ENCODE assay signal across 16 mouse cellular contexts in the genomic region with DNA sequence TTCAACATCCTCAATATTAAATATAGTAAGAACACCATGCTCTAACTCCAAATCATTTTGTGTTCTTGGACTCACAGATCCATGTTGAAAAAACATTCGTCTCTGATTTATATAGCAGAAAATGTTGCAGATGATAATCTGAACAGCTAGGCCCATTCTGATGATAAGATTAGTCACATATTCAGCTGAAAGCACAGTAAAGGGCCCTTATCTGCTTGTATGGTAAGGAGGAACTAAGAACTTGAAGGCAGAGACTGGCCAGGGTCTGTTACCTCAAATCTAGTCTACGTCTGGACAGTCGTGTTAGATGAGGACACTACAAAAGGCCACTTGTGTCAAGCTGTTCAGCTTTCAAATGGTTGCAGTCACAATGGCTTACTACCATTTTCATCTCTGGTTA.
"Had no signal": no experiment of that assay in that cellular context is flagged by ENCODE, and none has a peak within 500 bp of the region (broad histone marks: within the 10 kb centered on the region; RNA-seq: fewer than 3 reads in every experiment).

No protein-coding gene starts in this region.

- H3K4me3 ChIP-seq: liver, embryonic 15.5 days; lung, embryonic 15.5 days; midbrain, embryonic 13.5 days; midbrain, embryonic 15.5 days; neural tube, embryonic 12.5 days; stomach, embryonic 15.5 days had no signal

- H3K9ac ChIP-seq: liver, embryonic 15.5 days; liver, postnatal 0 days; lung, embryonic 15.5 days; midbrain, embryonic 13.5 days; midbrain, embryonic 15.5 days; neural tube, embryonic 12.5 days; stomach, embryonic 15.5 days had no signal

- H3K9me3 ChIP-seq: liver, embryonic 15.5 days; lung, embryonic 15.5 days; midbrain, embryonic 13.5 days; midbrain, embryonic 15.5 days; neural tube, embryonic 12.5 days; stomach, embryonic 15.5 days had no signal

- ATAC-seq: liver, postnatal 0 days; midbrain, embryonic 13.5 days; midbrain, embryonic 15.5 days had no signal

- H3K27me3 ChIP-seq: liver, embryonic 15.5 days; lung, embryonic 15.5 days; midbrain, embryonic 13.5 days; midbrain, embryonic 15.5 days; neural tube, embryonic 12.5 days; stomach, embryonic 15.5 days had no signal

- H3K4me1 ChIP-seq: liver, embryonic 15.5 days; lung, embryonic 15.5 days; midbrain, embryonic 13.5 days; midbrain, embryonic 15.5 days; neural tube, embryonic 12.5 days; stomach, embryonic 15.5 days had no signal

- H3K4me2 ChIP-seq: liver, embryonic 15.5 days; lung, embryonic 15.5 days; midbrain, embryonic 11.5 days; midbrain, embryonic 13.5 days; midbrain, embryonic 15.5 days; neural tube, embryonic 12.5 days; stomach, embryonic 15.5 days had no signal

- H3K27ac ChIP-seq: liver, embryonic 15.5 days; lung, embryonic 15.5 days; midbrain, embryonic 13.5 days; midbrain, embryonic 15.5 days; neural tube, embryonic 12.5 days; stomach, embryonic 15.5 days; stomach, postnatal 0 days had no signal

- DNase-seq: liver, postnatal 0 days; lung, adult 2 months; lung, postnatal 10 days; lung, postnatal 4 days; right cerebral cortex, postnatal 14 days; thymus, adult 2 months; thymus, postnatal 25 days; thymus, postnatal 4 days had no signal
